Mouse (Mus musculus): ENCODE data around the gene Crabp2.

DNA sequence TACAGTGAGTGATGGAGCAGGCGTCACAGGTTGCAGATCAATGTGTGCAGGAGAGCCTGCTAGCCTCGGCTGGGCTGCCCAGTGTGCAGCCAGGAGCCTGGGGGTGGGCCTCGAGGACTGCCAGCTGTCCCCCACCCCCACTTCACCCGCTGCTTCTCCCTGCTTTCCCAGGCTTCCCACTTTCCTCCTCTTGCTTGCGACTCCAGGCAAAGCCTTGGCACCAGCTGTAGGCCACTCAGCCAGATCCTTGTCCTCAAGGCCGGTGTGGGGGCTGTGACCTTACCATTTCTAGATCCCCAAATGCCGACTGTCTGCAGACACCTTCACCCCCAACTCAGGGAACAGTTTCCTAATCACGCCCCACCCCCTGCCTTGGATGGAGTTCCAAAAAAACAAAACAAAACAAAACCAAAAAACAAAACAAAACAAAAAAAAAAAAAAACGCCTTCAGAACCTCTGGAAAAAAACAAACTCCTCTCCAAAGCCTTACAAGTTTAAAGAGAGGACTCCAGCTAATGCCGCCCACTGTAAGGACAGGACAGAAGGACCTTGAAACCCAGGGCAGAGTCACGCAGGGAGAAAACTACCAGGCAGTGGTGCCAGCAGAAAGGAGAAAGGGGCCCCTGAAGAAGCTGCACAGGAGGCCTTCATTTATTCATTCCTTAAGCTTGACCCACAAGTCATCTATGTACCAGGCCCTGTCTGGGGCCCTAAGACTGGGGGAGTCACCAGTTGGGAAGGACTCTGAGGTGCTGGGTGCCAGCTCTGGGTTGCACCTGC lies 52.5 kb downstream of the Crabp2 start:
- TF ChIP-seq USF1 (IDR thresholded peaks at IDR 0.05; ENCODE audit: low read depth, low read length) (no peak), POLR2A (IDR thresholded peaks at IDR 0.05; ENCODE audit: control insufficient read depth in 1 of 2, insufficient read depth in 1 of 2, low read depth in 1 of 2, low read length in 2 of 2, poor library complexity in 1 of 2) (no peak), ZC3H11A (IDR thresholded peaks at IDR 0.05; ENCODE audit: low read depth, low read length) (no peak), CTCF (IDR thresholded peaks at IDR 0.05 in 2 of 3, conservative IDR thresholded peaks at IDR 0.05 in 1 of 3; ENCODE audit: control insufficient read depth in 1 of 3, insufficient read depth in 1 of 3, low read depth in 2 of 3, low read length in 3 of 3, poor library complexity in 1 of 3, severe bottlenecking in 1 of 3) (no peak), JUND (IDR thresholded peaks at IDR 0.05; ENCODE audit: low read depth, low read length) (no peak), BHLHE40 (IDR thresholded peaks at IDR 0.05; ENCODE audit: borderline replicate concordance, low read depth, low read length) (no peak), MYC (IDR thresholded peaks at IDR 0.05; ENCODE audit: low read depth, low read length) (no peak)
